Mouse (Mus musculus): Measurements from ENCODE around the gene Ms4a2.

The Ms4a2 gene

DNA sequence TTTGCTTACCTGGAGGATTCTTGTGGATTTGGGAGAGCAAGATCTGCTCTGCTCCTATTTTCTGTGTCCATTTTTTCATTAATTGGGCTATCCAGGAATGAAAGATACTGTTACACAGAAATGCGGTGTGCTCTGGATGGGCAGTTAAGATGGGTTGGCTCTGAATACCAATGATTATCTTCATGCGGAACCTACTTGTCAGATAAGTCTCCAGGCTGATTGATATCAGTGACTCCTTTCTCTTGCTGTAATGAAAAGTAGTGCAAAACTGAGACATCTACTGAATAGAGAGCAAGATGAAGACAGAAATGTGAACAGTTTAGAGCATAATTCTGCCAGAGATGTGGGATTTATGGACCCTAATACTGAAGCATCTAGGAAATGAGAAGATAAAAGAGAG, at the start of gene Ms4a2:
Ms4a2 (minus strand) TSS at position 169 of the 400 bp plus-strand sequence.
- DNase-seq (ENCODE audit: low spot score in 2 of 2) = no peak

DNA sequence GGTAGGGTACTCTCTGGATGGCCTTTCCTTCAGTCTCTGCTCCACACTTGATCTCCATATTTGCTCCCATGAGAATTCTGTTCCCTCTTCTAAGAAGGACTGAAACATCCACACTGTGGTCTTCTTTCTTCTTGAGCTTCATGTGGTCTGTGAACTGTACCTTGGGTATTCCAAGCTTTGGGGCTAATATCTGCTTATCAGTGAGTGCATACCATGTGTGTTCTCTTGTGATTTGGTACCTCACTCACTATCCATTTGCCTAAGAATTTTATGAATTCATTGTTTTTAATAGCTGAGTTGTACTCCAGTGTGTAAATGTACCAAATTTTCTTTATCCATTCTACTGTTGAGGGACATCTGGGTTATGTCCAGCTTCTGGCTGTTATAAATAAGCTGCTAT, 38.0 kb upstream of the Ms4a2 start:
- no peak for DNase-seq (ENCODE audit: low spot score in 2 of 2)

DNA sequence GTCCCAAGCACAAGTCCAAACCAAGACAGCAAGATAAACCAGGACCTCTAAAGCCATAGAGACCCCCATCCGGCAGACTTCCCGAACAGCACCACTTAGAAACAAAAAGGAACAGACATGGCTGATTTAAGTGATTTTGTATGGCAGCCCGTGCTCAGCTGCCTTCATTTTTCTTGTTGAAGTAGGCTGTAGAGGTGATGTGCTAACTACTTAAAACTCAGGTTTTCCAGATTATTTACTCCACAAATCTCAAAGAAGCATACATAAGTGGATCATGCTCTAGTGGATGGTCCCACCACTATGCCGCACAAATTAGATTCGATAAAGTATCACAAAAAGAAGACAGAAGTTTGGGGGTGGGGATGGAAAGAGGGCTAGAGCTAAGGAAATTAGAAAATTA, 36.9 kb upstream of the Ms4a2 start, which contains the start of gene Oosp2:
Oosp2 (minus strand) TSS at position 101 of the 400 bp plus-strand sequence.
- DNase-seq (ENCODE audit: low spot score in 2 of 2) = no peak

DNA sequence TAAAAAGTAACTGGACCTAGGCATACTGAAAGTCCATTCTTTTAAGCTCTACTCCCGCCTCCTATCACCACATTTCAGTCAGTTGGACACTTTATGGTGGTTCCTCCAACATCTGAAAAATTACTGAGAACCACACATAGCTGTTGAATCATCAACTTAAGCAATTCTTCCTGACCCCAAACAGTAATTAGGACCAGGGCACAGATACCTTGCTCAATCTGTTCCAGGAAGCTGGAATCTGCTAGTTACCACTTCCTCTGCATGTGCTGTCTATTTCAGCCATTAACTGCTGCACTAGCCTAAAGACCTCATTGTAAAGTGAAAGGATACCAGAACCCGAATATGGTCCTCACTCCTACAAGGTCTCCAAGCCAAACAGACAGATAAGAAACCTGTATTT, 35.6 kb upstream of the Ms4a2 start:
- DNase-seq (ENCODE audit: low spot score in 2 of 2) = no peak

DNA sequence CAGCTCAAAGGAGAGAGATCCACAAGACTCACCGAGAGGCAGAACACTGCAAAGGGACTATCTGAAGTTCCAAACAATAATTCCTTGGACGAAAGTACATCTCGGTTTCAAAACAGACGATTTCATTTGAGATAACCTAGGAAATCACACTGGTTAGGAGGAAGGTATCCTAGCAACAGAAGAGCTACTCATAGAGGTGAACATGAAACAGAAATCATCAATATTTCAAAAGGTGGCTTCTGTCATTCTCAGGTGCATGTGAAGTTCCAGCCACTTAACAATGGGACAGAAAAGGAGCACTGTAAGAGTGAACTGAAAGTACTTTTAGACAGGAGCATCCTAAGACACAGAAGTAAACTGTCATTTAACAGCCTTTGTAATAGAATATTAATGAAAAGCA, 26.0 kb upstream of the Ms4a2 start:
- DNase-seq (ENCODE audit: low spot score in 2 of 2) = no peak

DNA sequence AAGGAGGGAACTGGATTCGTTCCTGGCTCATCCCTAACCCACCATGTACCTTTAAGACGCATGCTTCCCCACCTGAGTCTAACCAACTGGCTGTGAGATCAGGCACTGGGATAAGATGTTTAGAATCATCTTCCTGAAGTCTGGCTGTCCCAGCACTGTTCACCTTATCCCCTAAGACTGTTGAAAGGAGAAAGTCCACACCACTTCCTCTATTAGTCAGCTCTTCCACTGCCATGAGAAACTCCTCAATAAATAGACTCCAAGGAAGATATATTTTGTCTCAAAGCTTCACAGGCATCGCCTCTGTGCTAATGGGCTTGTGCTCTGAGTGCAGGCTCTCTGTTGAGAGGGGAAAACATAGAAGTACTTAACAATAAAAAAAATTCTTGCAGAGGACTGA, 22.6 kb upstream of the Ms4a2 start:
- no peak for DNase-seq (ENCODE audit: low spot score in 2 of 2)

DNA sequence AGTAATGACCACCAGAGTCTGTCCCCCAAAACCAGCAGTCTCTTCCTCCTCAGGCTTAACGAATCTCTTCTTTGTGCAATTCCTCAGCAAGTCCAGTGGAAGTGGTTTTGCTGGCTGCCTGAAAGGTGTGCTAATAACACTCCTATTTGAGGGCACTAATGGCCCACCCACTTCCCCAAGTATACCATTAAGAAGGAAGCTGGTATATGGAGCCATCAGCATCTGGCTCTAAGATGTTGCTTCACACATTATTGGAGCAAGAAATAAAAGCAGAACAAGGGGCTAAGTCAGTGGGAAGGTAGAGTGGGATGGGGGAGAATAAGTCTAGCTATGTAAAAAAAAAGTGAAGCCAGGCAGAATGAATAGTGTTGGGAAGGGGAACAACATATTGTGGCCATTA, 17.2 kb upstream of the Ms4a2 start, which contains the start of gene Ms4a3:
Ms4a3 (minus strand) TSS at position 120 of the 400 bp plus-strand sequence.
- DNase-seq (ENCODE audit: low spot score in 2 of 2) = no peak

DNA sequence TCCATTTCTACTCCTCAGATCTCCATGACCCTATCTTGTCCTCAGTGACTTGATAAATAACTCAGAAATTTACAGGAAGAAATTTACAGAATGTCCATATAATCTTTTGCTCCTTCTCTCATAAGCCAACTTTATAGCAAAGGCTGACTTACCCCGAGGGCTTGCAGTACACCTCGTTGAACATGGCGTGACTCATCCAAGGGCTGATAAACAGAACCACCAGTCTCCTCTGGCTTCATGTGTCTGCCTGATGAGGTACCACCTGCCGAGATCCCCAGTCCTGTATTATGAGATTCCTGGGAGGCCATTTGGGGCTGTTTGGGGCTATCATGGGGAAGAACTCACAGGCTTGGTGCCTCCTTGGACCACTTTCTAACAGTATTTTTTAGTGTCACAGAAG, 15.5 kb upstream of the Ms4a2 start:
- DNase-seq (ENCODE audit: low spot score in 2 of 2) = no peak

DNA sequence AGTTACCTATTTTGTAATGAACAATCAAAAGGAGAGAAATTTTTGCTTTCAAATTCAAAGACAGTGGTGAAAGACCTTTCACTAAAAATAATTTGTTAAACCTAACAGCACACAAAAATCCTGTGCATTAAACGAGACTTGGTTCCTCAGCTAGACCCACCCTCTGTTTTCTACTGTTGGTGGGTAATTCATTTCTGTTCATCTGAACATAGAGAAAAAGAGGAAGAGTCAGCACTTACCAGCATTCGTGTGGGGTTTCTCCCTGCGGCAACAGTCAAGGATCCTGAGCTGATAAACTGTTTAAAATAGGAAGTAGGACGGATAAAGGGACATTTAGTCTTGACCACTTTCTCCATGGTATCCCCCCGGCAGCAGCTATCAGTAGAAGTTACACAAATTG, 12.1 kb upstream of the Ms4a2 start:
- no peak for DNase-seq (ENCODE audit: low spot score in 2 of 2)

DNA sequence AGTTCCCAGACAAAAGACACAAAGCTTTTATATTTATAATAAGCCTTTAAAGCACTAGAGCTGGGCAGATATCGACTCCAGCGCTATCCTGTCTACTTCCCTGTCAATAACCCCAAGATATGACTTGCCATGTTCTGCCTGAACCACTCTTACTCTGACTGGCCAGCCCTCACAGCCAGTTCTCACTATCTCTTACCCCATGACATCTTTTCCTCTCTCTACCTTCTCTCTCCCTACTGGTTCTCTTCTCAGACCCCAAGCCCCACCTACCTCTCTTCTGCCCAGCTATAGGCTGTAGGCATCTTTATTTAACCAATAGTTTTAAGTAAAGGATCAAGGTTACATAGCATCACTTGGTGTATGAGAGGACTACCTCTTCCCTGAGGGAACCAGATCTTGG, 10.8 kb upstream of the Ms4a2 start:
- DNase-seq (ENCODE audit: low spot score in 2 of 2) = no peak

DNA sequence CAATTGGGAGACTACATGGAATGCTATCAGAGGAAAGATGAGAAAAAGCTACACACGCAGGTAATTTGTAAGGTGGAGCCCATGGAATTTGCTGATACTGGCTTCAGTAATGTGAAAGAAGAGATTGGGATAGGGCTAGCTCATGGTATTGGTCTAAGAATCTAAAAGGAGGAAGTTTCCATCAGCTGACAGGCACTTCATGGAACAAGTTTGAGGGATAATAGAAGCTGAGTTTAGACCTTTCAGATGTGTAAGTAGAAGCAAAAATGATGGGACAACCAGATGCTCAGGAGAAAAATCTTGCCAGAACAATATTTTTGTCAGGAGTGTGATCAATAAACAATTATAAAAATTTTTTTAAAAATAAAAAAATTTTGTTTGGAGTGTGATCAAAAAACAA, 10.2 kb upstream of the Ms4a2 start:
- no peak for DNase-seq (ENCODE audit: low spot score in 2 of 2)

DNA sequence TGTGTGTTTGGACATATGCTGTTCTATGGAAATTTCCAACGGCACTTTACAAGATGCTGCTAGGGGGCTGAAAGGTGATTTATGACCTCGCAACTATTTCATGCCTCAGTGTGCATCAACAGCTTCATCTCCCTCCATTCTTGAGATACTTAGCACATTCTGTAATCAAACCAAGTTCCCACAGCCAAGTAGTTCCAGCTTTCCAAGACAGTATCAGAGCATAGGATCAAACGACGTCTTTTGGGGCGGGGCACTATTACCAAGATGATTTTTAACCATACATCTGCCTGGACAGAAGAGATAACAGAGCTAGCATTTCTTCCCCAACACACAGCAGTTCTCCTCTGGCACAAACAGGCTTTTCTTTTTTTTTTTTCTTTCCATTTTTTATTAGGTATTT, 1.7 kb upstream of the Ms4a2 start:
- DNase-seq (ENCODE audit: low spot score in 2 of 2) = no peak

DNA sequence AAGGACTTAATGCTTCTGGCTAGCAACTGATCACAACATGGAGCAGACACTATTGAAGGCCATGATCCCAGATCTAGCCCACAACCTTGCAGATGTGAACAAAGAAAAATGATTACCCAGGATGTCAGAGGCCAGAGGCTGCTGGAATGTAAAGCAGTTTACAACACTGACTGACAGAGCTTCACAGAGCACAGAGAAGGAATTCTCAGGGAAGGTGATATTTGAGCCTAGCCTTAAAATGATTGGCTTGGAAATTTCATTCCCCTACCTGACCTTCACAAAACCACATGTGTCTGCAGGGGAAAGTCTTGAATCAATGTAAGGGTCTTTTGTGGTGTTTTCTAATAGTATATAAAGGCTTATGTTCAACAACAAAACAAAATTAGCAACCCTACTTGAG, 1.3 kb upstream of the Ms4a2 start:
- no peak for DNase-seq (ENCODE audit: low spot score in 2 of 2)

DNA sequence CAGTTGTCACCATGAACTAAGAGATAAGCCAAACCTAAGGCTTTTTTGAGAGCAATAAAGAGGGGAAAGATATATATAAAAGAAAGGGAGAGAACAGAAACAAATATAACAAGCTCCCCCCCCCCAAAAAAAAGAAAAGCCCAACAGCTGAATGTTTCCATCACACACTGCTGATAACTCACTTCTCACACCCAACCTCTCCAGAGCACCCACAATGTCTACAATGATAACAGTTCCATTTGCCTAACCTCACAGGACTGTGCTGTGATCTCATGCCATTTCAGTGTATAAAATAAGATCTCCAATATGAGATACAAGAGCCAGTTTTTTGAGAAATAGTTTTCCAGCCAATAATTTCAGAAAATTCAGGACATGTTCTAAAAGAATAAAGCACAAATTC, 5.5 kb downstream of the Ms4a2 start:
- no peak for DNase-seq (ENCODE audit: low spot score in 2 of 2)

DNA sequence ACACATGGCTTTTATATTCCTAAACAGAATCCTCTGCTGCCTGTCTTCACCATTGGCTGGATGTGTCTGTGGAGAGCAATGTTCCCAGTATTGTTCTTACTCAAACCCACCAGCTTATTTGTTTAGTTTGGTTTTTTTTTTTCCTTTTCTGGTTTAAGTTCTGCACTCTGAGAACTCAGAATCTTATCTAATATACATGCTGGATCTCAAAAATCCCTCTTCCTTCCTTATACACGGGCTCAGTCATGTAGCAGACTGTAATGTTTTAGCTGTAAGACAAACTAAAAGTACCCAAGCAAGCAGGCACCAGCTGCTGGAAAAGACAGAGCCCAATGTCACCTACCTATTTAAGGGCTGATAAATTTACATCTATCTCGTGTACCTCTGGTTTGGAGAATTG, 8.7 kb downstream of the Ms4a2 start:
- DNase-seq (ENCODE audit: low spot score in 2 of 2) = no peak

DNA sequence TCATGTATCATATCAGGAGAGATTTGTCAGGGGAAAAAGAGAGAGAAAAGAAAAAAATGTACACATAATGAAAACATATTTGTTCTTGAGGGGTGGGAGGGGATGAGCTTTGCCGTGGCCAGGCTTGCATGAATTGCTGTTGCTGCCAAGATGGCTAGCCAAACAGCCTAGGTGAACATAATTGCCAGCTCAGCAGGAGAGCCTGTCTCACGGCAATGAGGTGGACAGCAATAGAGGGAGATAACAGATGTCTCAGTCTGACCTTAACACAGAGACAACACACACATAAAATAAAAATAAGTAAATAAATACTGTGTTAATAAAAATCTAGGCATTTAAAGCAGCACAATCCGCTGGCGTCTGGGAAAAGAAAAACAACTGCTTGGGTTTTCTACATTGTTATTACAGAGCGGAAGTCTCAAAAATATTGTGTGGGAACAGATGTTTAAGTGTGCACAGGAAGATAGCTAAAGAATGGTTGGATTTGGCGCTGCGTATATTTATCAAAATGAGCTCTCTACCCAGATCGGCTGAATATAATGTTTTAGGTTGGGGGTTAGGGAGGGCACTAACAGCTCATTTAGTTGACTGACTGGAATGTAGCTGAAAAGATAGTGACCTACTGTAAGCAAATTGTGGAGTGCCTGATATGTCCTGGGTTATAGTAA, 9.6 kb downstream of the Ms4a2 start:
- DNase-seq (ENCODE audit: low spot score in 2 of 2) = no peak

DNA sequence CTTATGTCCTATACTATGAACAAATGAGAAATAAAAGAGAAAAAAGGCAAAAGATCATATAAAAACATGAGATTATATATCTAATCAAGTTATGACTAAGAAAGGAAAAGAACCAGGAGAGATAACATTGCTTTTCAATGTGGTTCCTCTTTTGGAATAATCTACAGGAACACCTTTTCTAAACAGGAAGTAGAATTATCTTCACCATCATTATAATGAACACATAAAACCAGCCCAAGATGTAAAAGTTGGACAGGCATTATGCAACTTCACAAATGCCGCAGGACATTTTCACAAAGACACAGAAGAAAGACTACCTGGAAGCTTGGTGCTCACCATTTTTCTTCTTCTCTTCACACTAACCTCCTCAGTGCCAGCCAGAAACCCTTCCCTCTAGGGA, 10.4 kb downstream of the Ms4a2 start:
- no peak for DNase-seq (ENCODE audit: low spot score in 2 of 2)

DNA sequence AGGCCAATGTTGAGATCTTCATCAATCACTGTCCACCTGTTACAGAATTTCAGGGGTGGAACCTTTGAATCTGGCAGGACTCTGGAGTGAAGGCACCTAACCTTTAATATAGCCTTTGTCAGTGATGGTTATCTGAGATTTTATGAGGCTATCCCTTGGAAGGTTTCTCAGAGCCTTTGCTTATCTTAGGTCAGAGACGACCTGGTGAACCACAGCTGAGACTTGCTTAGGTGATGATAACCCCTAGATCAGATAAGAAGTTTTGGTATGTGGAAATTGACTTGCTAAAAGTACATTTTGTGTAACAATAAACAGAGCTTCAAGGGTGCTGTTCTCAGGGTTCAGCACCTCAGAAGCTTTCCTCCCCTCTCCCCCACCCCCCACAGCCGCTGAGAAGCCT, 11.2 kb downstream of the Ms4a2 start:
- DNase-seq (ENCODE audit: low spot score in 2 of 2) = no peak

DNA sequence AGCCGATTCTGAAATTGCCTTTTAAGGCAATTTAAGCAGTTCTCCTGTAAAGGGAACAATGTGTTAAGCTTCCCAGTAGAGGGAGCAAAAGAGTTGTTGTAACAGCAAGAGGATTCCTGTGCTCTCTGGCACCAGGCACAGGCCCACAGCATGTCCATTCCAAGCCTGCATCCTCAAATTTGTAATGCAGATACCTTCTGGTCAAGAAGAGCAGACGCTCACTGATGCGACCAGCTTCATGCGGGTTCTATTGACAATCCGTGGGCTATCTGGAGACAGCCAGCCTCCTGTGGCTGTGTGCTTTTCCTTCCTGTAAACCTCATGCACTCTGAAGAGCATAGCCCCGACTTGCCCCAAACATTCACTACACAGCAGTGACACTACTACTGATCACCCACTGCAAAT, 12.0 kb downstream of the Ms4a2 start:
- no peak for DNase-seq (ENCODE audit: low spot score in 2 of 2)

DNA sequence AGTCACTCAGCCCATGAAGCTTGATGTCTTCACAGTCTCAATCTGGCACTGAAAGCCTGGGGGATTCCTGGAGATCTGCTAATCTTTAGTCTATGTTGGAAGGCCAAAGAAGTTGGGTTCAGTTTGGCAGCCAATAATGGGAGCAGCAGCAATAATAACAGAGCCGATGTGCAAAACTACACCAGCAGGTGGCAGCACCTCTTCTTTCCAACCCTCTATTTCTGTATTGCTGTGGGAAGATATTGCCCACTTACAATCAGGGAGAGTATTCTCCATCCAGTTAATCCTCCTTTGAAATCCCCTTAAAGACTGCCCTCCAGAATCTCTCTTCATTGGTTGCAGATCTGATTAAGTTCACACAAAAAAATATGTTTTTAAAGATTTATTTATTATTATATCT, 15.3 kb downstream of the Ms4a2 start:
- DNase-seq (ENCODE audit: low spot score in 2 of 2) = peak in 1 of 2 experiments; percentile 45

DNA sequence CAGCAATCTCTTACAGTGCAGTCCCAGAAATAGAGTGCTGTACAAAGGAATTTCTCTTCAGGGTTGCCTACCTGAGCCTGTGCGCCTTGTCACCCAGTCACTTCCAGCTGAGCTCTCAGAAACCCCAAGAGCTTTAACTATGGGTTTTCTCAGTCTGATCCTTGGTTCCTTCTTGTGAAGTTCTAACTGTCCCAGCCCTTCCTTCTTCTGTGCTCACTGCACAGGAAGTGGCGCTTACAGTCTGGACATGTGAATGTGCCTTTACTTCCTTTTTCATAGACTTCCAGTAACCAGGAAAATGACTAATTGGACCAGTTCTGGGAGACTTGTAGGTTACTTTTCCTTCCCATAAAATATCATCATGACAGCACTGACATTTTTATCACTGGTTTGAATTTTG, 18.9 kb downstream of the Ms4a2 start, which contains the start of gene Ms4a6d:
Ms4a6d (minus strand) TSS at position 247 of the 400 bp plus-strand sequence.
- no peak for DNase-seq (ENCODE audit: low spot score in 2 of 2)

DNA sequence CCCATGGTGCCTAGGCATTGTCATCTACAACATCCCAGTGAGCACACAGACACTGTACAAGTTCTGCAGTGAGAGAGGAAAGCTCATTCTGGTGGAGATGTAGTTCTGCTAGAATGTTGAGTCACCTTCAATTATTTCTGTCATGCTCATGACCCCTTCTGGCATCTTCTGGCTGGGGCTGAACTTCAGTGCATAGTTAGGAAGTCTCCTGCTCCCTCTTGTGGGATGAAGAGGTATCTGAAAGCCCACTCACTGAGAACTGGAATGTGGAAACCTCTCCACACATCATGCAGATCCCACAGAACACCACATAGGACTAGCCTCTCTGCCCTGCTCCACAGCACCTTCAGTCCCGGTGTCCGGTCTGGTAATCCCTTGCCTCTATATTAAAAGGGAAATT, 21.5 kb downstream of the Ms4a2 start:
- DNase-seq (ENCODE audit: low spot score in 2 of 2) = peak in 1 of 2 experiments; percentile 15

DNA sequence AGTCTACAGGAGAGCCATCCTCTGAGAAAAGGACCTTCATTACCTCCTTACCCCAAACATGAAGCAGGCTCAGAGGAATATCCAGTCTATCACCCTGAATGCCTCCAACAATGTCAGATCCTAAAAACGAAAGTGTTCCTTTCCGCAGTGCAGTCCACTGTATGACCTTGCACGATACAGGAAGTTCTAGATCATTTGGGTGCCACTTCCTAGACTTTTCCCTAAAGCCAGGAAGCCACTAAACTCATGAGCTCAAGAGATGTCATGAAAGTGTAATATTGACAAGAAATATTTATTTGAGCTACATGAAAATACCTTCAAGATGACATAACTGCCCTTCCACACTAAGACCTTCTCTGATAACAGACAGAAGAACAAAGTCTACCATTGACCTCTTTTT, 22.2 kb downstream of the Ms4a2 start:
- no peak for DNase-seq (ENCODE audit: low spot score in 2 of 2)

DNA sequence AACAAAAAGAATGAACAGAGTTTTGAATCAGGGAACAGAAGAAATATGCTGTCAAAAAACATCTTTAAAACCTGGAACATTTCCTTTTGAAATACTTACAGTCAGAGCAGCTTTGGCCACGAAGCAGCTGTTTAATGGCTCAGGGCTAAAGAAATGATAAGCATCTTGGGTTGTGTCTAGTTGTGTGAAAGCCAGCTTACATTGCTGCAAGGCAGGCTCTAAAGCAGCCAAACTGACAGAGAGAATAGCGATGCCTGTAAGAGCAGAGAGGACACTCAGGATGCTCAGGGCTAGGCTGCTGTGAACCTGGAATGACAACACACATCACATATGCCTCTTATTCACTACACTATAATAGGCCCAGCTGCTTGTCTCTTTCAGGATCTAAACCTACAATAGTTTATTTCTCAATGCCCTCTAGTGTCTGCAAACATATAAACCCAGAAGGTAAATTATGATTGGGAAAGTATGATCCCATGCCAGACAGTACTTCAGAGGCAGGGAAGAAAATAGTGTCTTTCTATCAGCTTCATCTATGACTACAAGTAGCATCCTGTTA, 33.5 kb downstream of the Ms4a2 start:
- DNase-seq (ENCODE audit: low spot score in 2 of 2) = no peak

All from spleen, postnatal 14 days (tissue).